Mouse (Mus musculus) forebrain, embryonic 11.5 days (tissue): ENCODE measurements at regions not wholly inside any gene's neighbourhood (a gene's known extent, or its start where the extent isn't known, plus 50 kb on each side); places are given as distances from the start of the nearest gene placed in this dataset. TPM values are rescaled to one million over a fixed set of nuclear protein-coding genes. Genes with fewer than 3 reads are reported as not detected.
"Not testable (repeated sequence)": the region's sequence is repeated elsewhere in the genome, so short reads cannot be mapped to it uniquely, and the experiment has no call there.

Experiments
- ATAC-seq: fragments of 200-750 bp; cut with Nextera tagmentation; replicated peaks from 2 replicates; pipeline ENCODE4 v1.8.0; 2017; ENCODE audit warnings: moderate TSS enrichment; ENCODE audit not compliant: low FRiP score
- DNase-seq: peaks from one replicate; pipeline ENCODE4 v3.0.0-alpha.2; 2017; ENCODE audit warnings: low spot score
- H3K27ac ChIP-seq: fragments of 300-500 bp; sonication (generic); 2 replicates; pipeline ENCODE4 v1.5.1; 2014; ENCODE audit warnings: low read depth, low read length
- H3K27me3 ChIP-seq: fragments of 300-500 bp; sonication (generic); 2 replicates; pipeline ENCODE4 v1.6.1; 2014; ENCODE audit warnings: mild to moderate bottlenecking, low read length, mixed read lengths; ENCODE audit not compliant: control insufficient read depth, insufficient read depth
- H3K36me3 ChIP-seq: fragments of 300-500 bp; sonication (generic); 2 replicates; pipeline ENCODE4 v1.6.1; 2014; ENCODE audit warnings: mild to moderate bottlenecking, low read length, moderate library complexity, mixed read lengths; ENCODE audit not compliant: control insufficient read depth, insufficient read depth
- H3K4me1 ChIP-seq: fragments of 300-500 bp; sonication (generic); replicated peaks from 2 replicates; pipeline ENCODE4 v1.6.1; 2014; ENCODE audit warnings: low read length, mixed read lengths; ENCODE audit not compliant: control insufficient read depth, insufficient read depth
- H3K4me2 ChIP-seq: fragments of 300-500 bp; sonication (generic); 2 replicates; pipeline ENCODE4 v1.6.1; 2014; ENCODE audit warnings: low read depth, mild to moderate bottlenecking, low read length, moderate library complexity, mixed read lengths; ENCODE audit not compliant: severe bottlenecking
- H3K4me3 ChIP-seq: fragments of 300-500 bp; sonication (generic); 2 replicates; pipeline ENCODE4 v1.5.1; 2014; ENCODE audit warnings: low read depth, low read length
- H3K9ac ChIP-seq: fragments of 300-500 bp; sonication (generic); 2 replicates; pipeline ENCODE4 v1.6.1; 2014; ENCODE audit warnings: low read length
- H3K9me3 ChIP-seq: fragments of 300-500 bp; sonication (generic); 2 replicates; pipeline ENCODE4 v1.6.1; 2016; ENCODE audit warnings: low read length, mixed read lengths; ENCODE audit not compliant: control insufficient read depth
- WGBS: fragments of 180-500 bp; shearing (Covaris S2); extraction: QIAGEN DNeasy Blood & Tissue Kit; methylation state at CpG from one replicate; pipeline ENCODE4 v1.1.7; 2014; 5-methylcytosine and 5-hydroxymethylcytosine counted together
- microRNA-seq: library from miRNA; unstranded; fragments of <30 nt; microRNA quantifications from one replicate; pipeline ENCODE4, GENCODE M21; 2016; ENCODE audit not compliant: insufficient number of aligned reads

- WGBS = 86% methylated on average over 3 of the region's 3 CpGs
- no peak for ATAC-seq
- no peak for DNase-seq
- no peak overlapping the region for H3K4me2 ChIP-seq
- H3K9ac ChIP-seq = no peak overlapping the region
- H3K27ac ChIP-seq = no peak overlapping the region
- H3K27me3 ChIP-seq = no peaks in the 10 kb centered on the region
- no peaks in the 10 kb centered on the region for H3K4me1 ChIP-seq
- H3K4me3 ChIP-seq = no peak overlapping the region
- H3K36me3 ChIP-seq = no peaks in the 10 kb centered on the region
- H3K9me3 ChIP-seq = no peaks in the 10 kb centered on the region
Observed at GRCm38 (mm10) chr16:65451885-65452284, 68.4 kb upstream of the Pou1f1 start.

GRCm38 (mm10) chr16:65456948-65457347 is 63.4 kb upstream of the Pou1f1 start:
- not testable (repeated sequence) for H3K9me3 ChIP-seq, ATAC-seq

GRCm38 (mm10) chr16:65458234-65458633 is 62.1 kb upstream of the Pou1f1 start:
- H3K4me1 ChIP-seq = no peaks in the 10 kb centered on the region
- no peak overlapping the region for H3K27ac ChIP-seq
- WGBS = 91% methylated on average over 3 of the region's 3 CpGs
- DNase-seq = no peak
- no peaks in the 10 kb centered on the region for H3K9me3 ChIP-seq
- no peaks in the 10 kb centered on the region for H3K36me3 ChIP-seq
- no peak for ATAC-seq
- H3K27me3 ChIP-seq = no peaks in the 10 kb centered on the region
- no peak overlapping the region for H3K9ac ChIP-seq
- no peak overlapping the region for H3K4me3 ChIP-seq
- H3K4me2 ChIP-seq = no peak overlapping the region

More at GRCm38 (mm10) chr16:65456948-65457347, 63.4 kb upstream of the Pou1f1 start:
- not testable (repeated sequence) for H3K4me2 ChIP-seq, H3K9ac ChIP-seq, H3K4me1 ChIP-seq, DNase-seq, H3K4me3 ChIP-seq, H3K27me3 ChIP-seq, H3K27ac ChIP-seq, H3K36me3 ChIP-seq
- WGBS = 85% methylated on average over 1 of the region's 3 CpGs

GRCm38 (mm10) chr16:65469681-65470080 is 50.6 kb upstream of the Pou1f1 start:
- 85% methylated on average over 4 of the region's 4 CpGs for WGBS
- DNase-seq (no peak), ATAC-seq (no peak)
- Histone ChIP-seq H3K9me3 (no peaks in the 10 kb centered on the region), H3K4me2 (no peak overlapping the region), H3K4me1 (no peaks in the 10 kb centered on the region), H3K36me3 (no peaks in the 10 kb centered on the region), H3K4me3 (no peak overlapping the region), H3K27ac (no peak overlapping the region), H3K27me3 (no peaks in the 10 kb centered on the region), H3K9ac (no peak overlapping the region)

Small RNA genes in the stretch of these regions (microRNA-seq; reads per million reads assigned to microRNA genes)
- not detected for gene Gm23659
